ENCODE assay signal across 22 mouse cellular contexts in genomic region chr3:72825618-72826017, GRCm38 (mm10).
DNase-seq lines count a peak whose midpoint lies in the region; ATAC-seq lines count a peak whose summit lies in the region.
"Had no signal": no experiment of that assay in that cellular context is flagged by ENCODE, and none has a peak within 500 bp of the region (broad histone marks: within the 10 kb centered on the region; RNA-seq: fewer than 3 reads in every experiment).

No protein-coding gene starts in this region.

- DNase-seq in embryonic facial prominence, embryonic 10.5 days (ENCODE audit: low spot score): no peak
- no peak for DNase-seq in limb, embryonic 10.5 days (ENCODE audit: low spot score)
- DNase-seq: adrenal gland, adult 8-10 months; adrenal gland, postnatal 14 days; adrenal gland, postnatal 36 days; B cell, adult 2 months; cerebellum, adult 11-12 months; cerebellum, adult 2 months; cerebellum, adult 9-10 months; cerebellum, postnatal 10 days; cerebellum, postnatal 25 days had no signal

- H3K4me1 ChIP-seq in embryonic facial prominence, embryonic 13.5 days: no peaks in the 10 kb centered on the region
- H3K4me1 ChIP-seq in embryonic facial prominence, embryonic 10.5 days: no peaks in the 10 kb centered on the region
- H3K4me1 ChIP-seq in forebrain, embryonic 13.5 days: no peaks in the 10 kb centered on the region
- no peaks in the 10 kb centered on the region for H3K4me1 ChIP-seq in forebrain, embryonic 16.5 days (replicated peaks; ENCODE audit: control insufficient read depth, insufficient read depth, low read length)
- no peaks in the 10 kb centered on the region for H3K4me1 ChIP-seq in limb, embryonic 13.5 days
- H3K4me1 ChIP-seq in limb, embryonic 10.5 days: no peaks in the 10 kb centered on the region
- H3K4me1 ChIP-seq: forebrain, embryonic 12.5 days; forebrain, embryonic 15.5 days had no signal

- no peaks in the 10 kb centered on the region for H3K36me3 ChIP-seq in embryonic facial prominence, embryonic 13.5 days
- H3K36me3 ChIP-seq in embryonic facial prominence, embryonic 10.5 days (replicated peaks): no peaks in the 10 kb centered on the region
- no peaks in the 10 kb centered on the region for H3K36me3 ChIP-seq in forebrain, embryonic 13.5 days (ENCODE audit: poor library complexity, severe bottlenecking)
- no peaks in the 10 kb centered on the region for H3K36me3 ChIP-seq in forebrain, embryonic 16.5 days (ENCODE audit: control insufficient read depth, insufficient read depth)
- no peaks in the 10 kb centered on the region for H3K36me3 ChIP-seq in limb, embryonic 13.5 days
- H3K36me3 ChIP-seq in limb, embryonic 10.5 days: no peaks in the 10 kb centered on the region
- H3K36me3 ChIP-seq: forebrain, embryonic 12.5 days; forebrain, embryonic 15.5 days; G1E had no signal

- no peak overlapping the region for H3K9ac ChIP-seq in embryonic facial prominence, embryonic 13.5 days
- no peak overlapping the region for H3K9ac ChIP-seq in forebrain, embryonic 13.5 days
- H3K9ac ChIP-seq in forebrain, embryonic 16.5 days (replicated peaks; ENCODE audit: low read depth, low read length): no peak overlapping the region
- H3K9ac ChIP-seq in limb, embryonic 13.5 days: no peak overlapping the region
- H3K9ac ChIP-seq: forebrain, embryonic 12.5 days; forebrain, embryonic 15.5 days had no signal

- no peaks in the 10 kb centered on the region for H3K9me3 ChIP-seq in embryonic facial prominence, embryonic 13.5 days
- no peaks in the 10 kb centered on the region for H3K9me3 ChIP-seq in embryonic facial prominence, embryonic 10.5 days
- H3K9me3 ChIP-seq in forebrain, embryonic 13.5 days (replicated peaks): no peaks in the 10 kb centered on the region
- no peaks in the 10 kb centered on the region for H3K9me3 ChIP-seq in forebrain, embryonic 16.5 days (ENCODE audit: control insufficient read depth, low read length)
- H3K9me3 ChIP-seq in limb, embryonic 13.5 days: no peaks in the 10 kb centered on the region
- H3K9me3 ChIP-seq in limb, embryonic 10.5 days (replicated peaks): no peaks in the 10 kb centered on the region
- H3K9me3 ChIP-seq: forebrain, embryonic 12.5 days; forebrain, embryonic 15.5 days; G1E had no signal

- H3K4me3 ChIP-seq in embryonic facial prominence, embryonic 13.5 days: no peak overlapping the region
- H3K4me3 ChIP-seq in embryonic facial prominence, embryonic 10.5 days: no peak overlapping the region
- H3K4me3 ChIP-seq in forebrain, embryonic 13.5 days: no peak overlapping the region
- H3K4me3 ChIP-seq in forebrain, embryonic 16.5 days (replicated peaks; ENCODE audit: low read length): no peak overlapping the region
- H3K4me3 ChIP-seq in limb, embryonic 13.5 days: no peak overlapping the region
- H3K4me3 ChIP-seq in limb, embryonic 10.5 days: no peak overlapping the region
- H3K4me3 ChIP-seq: forebrain, embryonic 12.5 days; forebrain, embryonic 15.5 days had no signal

- 76% methylated on average over 3 of the region's 3 CpGs for WGBS in embryonic facial prominence, embryonic 13.5 days
- WGBS in embryonic facial prominence, embryonic 10.5 days: 85% methylated on average over 3 of the region's 3 CpGs
- 92% methylated on average over 3 of the region's 3 CpGs for WGBS in forebrain, embryonic 13.5 days
- WGBS in forebrain, embryonic 16.5 days: 93% methylated on average over 3 of the region's 3 CpGs
- WGBS in limb, embryonic 13.5 days: 85% methylated on average over 3 of the region's 3 CpGs
- WGBS in limb, embryonic 10.5 days: 77% methylated on average over 3 of the region's 3 CpGs

- H3K27me3 ChIP-seq in embryonic facial prominence, embryonic 13.5 days: no peaks in the 10 kb centered on the region
- H3K27me3 ChIP-seq in embryonic facial prominence, embryonic 10.5 days (replicated peaks; ENCODE audit: low read depth, poor library complexity, severe bottlenecking): no peaks in the 10 kb centered on the region
- no peaks in the 10 kb centered on the region for H3K27me3 ChIP-seq in forebrain, embryonic 13.5 days
- no peaks in the 10 kb centered on the region for H3K27me3 ChIP-seq in forebrain, embryonic 16.5 days (replicated peaks; ENCODE audit: control insufficient read depth, insufficient read depth, low read length)
- no peaks in the 10 kb centered on the region for H3K27me3 ChIP-seq in limb, embryonic 13.5 days
- H3K27me3 ChIP-seq in limb, embryonic 10.5 days (ENCODE audit: low read depth, poor library complexity, severe bottlenecking): no peaks in the 10 kb centered on the region
- H3K27me3 ChIP-seq: CH12.LX; forebrain, embryonic 12.5 days; forebrain, embryonic 15.5 days; Patski had no signal

- ATAC-seq in embryonic facial prominence, embryonic 13.5 days (ENCODE audit: insufficient number of reproducible peaks, insufficient read depth, low FRiP score, low TSS enrichment, low read depth): 0 out of 2 replicates have a peak, but pooled peaks have one; percentile 59
- ATAC-seq in forebrain, embryonic 13.5 days: 0 out of 2 replicates have a peak, but pooled peaks have one; percentile 48
- ATAC-seq in forebrain, embryonic 16.5 days: no peak
- ATAC-seq in limb, embryonic 13.5 days (ENCODE audit: low FRiP score, low read depth): 0 out of 2 replicates have a peak, but pooled peaks have one; percentile 44
- ATAC-seq: activated CD4-positive, CD25-positive, alpha-beta regulatory T cell, adult 4 months; CD4-positive, CD25-positive, alpha-beta regulatory T cell, adult 4 months; forebrain, embryonic 15.5 days; Patski had no signal

- no peak overlapping the region for H3K4me2 ChIP-seq in embryonic facial prominence, embryonic 13.5 days
- no peak overlapping the region for H3K4me2 ChIP-seq in forebrain, embryonic 13.5 days
- H3K4me2 ChIP-seq in forebrain, embryonic 16.5 days (ENCODE audit: low read length): no peak overlapping the region
- H3K4me2 ChIP-seq in limb, embryonic 13.5 days (replicated peaks): no peak overlapping the region
- H3K4me2 ChIP-seq: forebrain, embryonic 12.5 days; forebrain, embryonic 15.5 days had no signal

- no peak overlapping the region for H3K27ac ChIP-seq in embryonic facial prominence, embryonic 13.5 days
- no peak overlapping the region for H3K27ac ChIP-seq in embryonic facial prominence, embryonic 10.5 days (replicated peaks)
- no peak overlapping the region for H3K27ac ChIP-seq in forebrain, embryonic 13.5 days
- H3K27ac ChIP-seq in forebrain, embryonic 16.5 days (ENCODE audit: low read length): no peak overlapping the region
- H3K27ac ChIP-seq in limb, embryonic 13.5 days: no peak overlapping the region
- no peak overlapping the region for H3K27ac ChIP-seq in limb, embryonic 10.5 days
- H3K27ac ChIP-seq: forebrain, embryonic 12.5 days; forebrain, embryonic 15.5 days had no signal
